Mouse (Mus musculus) liver, embryonic 11.5 days (tissue): ENCODE measurements around the gene Nip7. TPM values are rescaled to one million over a fixed set of nuclear protein-coding genes. Genes with fewer than 3 reads are reported as not detected.

ENCODE experiments used
- ATAC-seq: fragments of 200-750 bp; cut with Nextera tagmentation; replicated peaks from 2 replicates; pipeline ENCODE4 v1.8.0; 2017; ENCODE audit warnings: moderate number of reproducible peaks, mild to moderate bottlenecking, moderate TSS enrichment, moderate library complexity; ENCODE audit not compliant: low FRiP score
- DNase-seq: peaks from one replicate; pipeline ENCODE4 v3.0.0-alpha.2; 2017; ENCODE audit warnings: low spot score
- H3K27ac ChIP-seq: fragments of 300-500 bp; sonication (generic); 2 replicates; pipeline ENCODE4 v1.5.1; 2014; ENCODE audit warnings: mild to moderate bottlenecking, low read depth, low read length, control low read depth
- H3K27me3 ChIP-seq: fragments of 300-500 bp; sonication (generic); replicated peaks from 2 replicates; pipeline ENCODE4 v1.6.1; 2014; ENCODE audit warnings: low read length, mixed read lengths; ENCODE audit not compliant: control insufficient read depth, insufficient read depth
- H3K36me3 ChIP-seq: fragments of 300-500 bp; sonication (generic); 2 replicates; pipeline ENCODE4 v1.6.1; 2014; ENCODE audit warnings: mild to moderate bottlenecking, low read length, moderate library complexity, mixed read lengths; ENCODE audit not compliant: control insufficient read depth, insufficient read depth
- H3K4me1 ChIP-seq: fragments of 300-500 bp; sonication (generic); replicated peaks from 2 replicates; pipeline ENCODE4 v1.6.1; 2014; ENCODE audit warnings: low read length, mixed read lengths; ENCODE audit not compliant: control insufficient read depth, insufficient read depth
- H3K4me2 ChIP-seq: fragments of 300-500 bp; sonication (generic); 2 replicates; pipeline ENCODE4 v1.6.1; 2014; ENCODE audit warnings: mild to moderate bottlenecking, control low read depth, moderate library complexity
- H3K4me3 ChIP-seq: fragments of 300-500 bp; sonication (generic); 2 replicates; pipeline ENCODE4 v1.5.1; 2014; ENCODE audit warnings: low read depth, low read length, control low read depth
- H3K9ac ChIP-seq: fragments of 300-500 bp; sonication (generic); 2 replicates; pipeline ENCODE4 v1.6.1; 2014; ENCODE audit warnings: low read depth, low read length, control low read depth
- H3K9me3 ChIP-seq: fragments of 300-500 bp; sonication (generic); 2 replicates; pipeline ENCODE4 v1.6.1; 2016; ENCODE audit warnings: low read length, inconsistent platforms, mixed read lengths; ENCODE audit not compliant: control insufficient read depth
- WGBS: fragments of 180-500 bp; shearing (Covaris S2); extraction: QIAGEN DNeasy Blood & Tissue Kit; methylation state at CpG from one replicate; pipeline ENCODE4 v1.1.7; 2014; 5-methylcytosine and 5-hydroxymethylcytosine counted together
- polyA plus RNA-seq: library from polyadenylated mRNA; unstranded; fragments of >200 nt; fragmentation: Nextera tagmentation; extraction: Ambion mirVana; gene quantifications from 2 replicates; pipeline ENCODE4 v1.2.1, GENCODE M21; 2014

The Nip7 gene
- polyA plus RNA-seq, 1 experiment from 2014 or later = 132 TPM

- Histone ChIP-seq H3K27me3 (no peaks in the 10 kb centered on the region), H3K9ac (peak overlapping the region; percentile 85; the same call in 1 of the 2 replicates), H3K27ac (no peak overlapping the region; the same call in 1 of the 2 replicates), H3K4me3 (peak overlapping the region; percentile 70), H3K36me3 (peaks cover 63% of the 10 kb centered on the region), H3K4me1 (peaks cover 9% of the 10 kb centered on the region; the same call in 1 of the 2 replicates), H3K4me2 (peak overlapping the region; percentile 92), H3K9me3 (no peaks in the 10 kb centered on the region)
- WGBS = 86% methylated on average over 4 of the region's 4 CpGs
- DNase-seq = no peak
- ATAC-seq = no peak
Measured at GRCm38 (mm10) chr8:107049480-107049879, 7.2 kb upstream of the Nip7 start.

- Histone ChIP-seq H3K27ac (no peak overlapping the region), H3K4me1 (peaks cover 14% of the 10 kb centered on the region), H3K9ac (no peak overlapping the region), H3K4me3 (no peak overlapping the region), H3K36me3 (peaks cover 48% of the 10 kb centered on the region), H3K4me2 (no peak overlapping the region), H3K9me3 (no peaks in the 10 kb centered on the region), H3K27me3 (no peaks in the 10 kb centered on the region)
- ATAC-seq = no peak
- 92% methylated on average over 8 of the region's 8 CpGs for WGBS
- DNase-seq = no peak
Measured at GRCm38 (mm10) chr8:107052046-107052445, 4.6 kb upstream of the Nip7 start.

DNA sequence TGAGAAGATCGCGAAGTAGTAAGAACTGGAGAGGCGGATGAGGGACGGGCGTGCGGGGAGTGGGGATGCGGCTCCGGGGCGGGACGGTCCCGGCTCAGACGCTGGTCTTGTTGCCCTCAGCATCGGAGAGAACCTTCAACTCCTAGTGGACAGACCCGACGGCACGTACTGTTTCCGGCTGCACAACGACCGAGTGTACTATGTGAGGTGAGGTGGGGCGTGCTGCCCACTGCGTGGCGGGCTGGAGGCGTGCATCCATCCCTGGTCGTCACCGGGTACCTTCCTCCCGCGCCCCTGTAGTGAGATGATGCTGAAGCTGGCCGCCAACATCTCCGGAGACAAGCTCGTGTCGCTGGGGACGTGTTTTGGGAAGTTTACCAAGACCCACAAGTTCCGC, 294 bp downstream of the Nip7 start:
- Histone ChIP-seq H3K4me2 (peak overlapping the region; percentile 72), H3K27ac (peak overlapping the region; percentile 46), H3K4me1 (peaks cover 11% of the 10 kb centered on the region), H3K9me3 (no peaks in the 10 kb centered on the region), H3K27me3 (no peaks in the 10 kb centered on the region), H3K36me3 (peaks cover 35% of the 10 kb centered on the region), H3K4me3 (peak overlapping the region; percentile 98), H3K9ac (peak overlapping the region; percentile 93)
- ATAC-seq (peak; percentile 56), DNase-seq (no peak)
- WGBS = under 1% methylated on average over 33 of the region's 33 CpGs

- peaks cover 9% of the 10 kb centered on the region; the same call in 1 of the 2 replicates for H3K36me3 ChIP-seq
- no peaks in the 10 kb centered on the region for H3K9me3 ChIP-seq
- H3K4me2 ChIP-seq = no peak overlapping the region
- no peak overlapping the region for H3K4me3 ChIP-seq
- H3K4me1 ChIP-seq = peaks cover under 1% of the 10 kb centered on the region
- H3K27me3 ChIP-seq = no peaks in the 10 kb centered on the region
- 86% methylated on average over 1 of the region's 1 CpGs for WGBS
- no peak overlapping the region for H3K27ac ChIP-seq
- ATAC-seq = no peak
- no peak overlapping the region for H3K9ac ChIP-seq
- no peak for DNase-seq
Measured at GRCm38 (mm10) chr8:107062613-107063012, 5.9 kb downstream of the Nip7 start.

GRCm38 (mm10) chr8:107065511-107066496, 9.1 kb downstream of the Nip7 start, which contains the start of gene Tmed6:
TSS of gene Tmed6 (minus strand) at chr8:107065644.
- Histone ChIP-seq H3K27ac (no peak within 1 kb of the TSS), H3K4me3 (no peak within 1 kb of the TSS), H3K9me3 (no peaks in the 10 kb centered on the region), H3K9ac (no peak within 1 kb of the TSS), H3K4me1 (no peaks in the 10 kb centered on the region), H3K27me3 (no peaks in the 10 kb centered on the region), H3K4me2 (no peak within 1 kb of the TSS), H3K36me3 (peaks cover 4% of the 10 kb centered on the region)
- peak; percentile 87 for ATAC-seq
- no peak for DNase-seq
- 48% methylated on average over 17 of the region's 17 CpGs for WGBS

- H3K4me2 ChIP-seq = no peak overlapping the region
- no peak overlapping the region for H3K9ac ChIP-seq
- peaks cover 25% of the 10 kb centered on the region for H3K36me3 ChIP-seq
- no peaks in the 10 kb centered on the region for H3K27me3 ChIP-seq
- DNase-seq (no peak), ATAC-seq (no peak)
- no peak overlapping the region for H3K27ac ChIP-seq
- H3K9me3 ChIP-seq = no peaks in the 10 kb centered on the region
- 78% methylated on average over 4 of the region's 4 CpGs for WGBS
- no peak overlapping the region for H3K4me3 ChIP-seq
- H3K4me1 ChIP-seq = no peaks in the 10 kb centered on the region
Measured at GRCm38 (mm10) chr8:107073706-107074105, 17.0 kb downstream of the Nip7 start.

DNA sequence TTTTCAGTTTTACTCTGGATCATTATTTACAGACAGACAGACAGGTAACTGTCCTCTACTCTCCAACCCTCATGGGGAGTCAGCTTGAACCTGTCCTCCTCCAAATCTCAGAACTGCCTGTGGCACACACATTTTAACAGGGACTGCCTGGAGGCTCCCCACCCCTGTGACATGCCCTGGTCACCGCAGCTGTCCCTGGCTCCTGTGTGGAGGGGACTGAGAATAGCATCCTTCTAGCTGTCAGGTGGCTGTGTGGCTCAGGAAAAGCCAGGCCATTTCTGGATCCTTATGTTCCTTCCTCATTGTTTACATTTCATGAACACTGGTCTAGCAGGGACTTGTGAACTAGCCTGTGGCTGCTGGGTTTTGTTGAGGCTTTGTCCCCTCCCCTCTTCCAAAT, 17.5 kb downstream of the Nip7 start:
- H3K4me2 ChIP-seq = no peak overlapping the region
- H3K4me3 ChIP-seq = no peak overlapping the region
- WGBS = 75% methylated on average over 1 of the region's 1 CpGs
- no peaks in the 10 kb centered on the region for H3K4me1 ChIP-seq
- DNase-seq (no peak), ATAC-seq (no peak)
- H3K27me3 ChIP-seq = no peaks in the 10 kb centered on the region
- H3K9me3 ChIP-seq = no peaks in the 10 kb centered on the region
- H3K36me3 ChIP-seq = peaks cover 25% of the 10 kb centered on the region
- no peak overlapping the region for H3K9ac ChIP-seq
- no peak overlapping the region for H3K27ac ChIP-seq

DNA sequence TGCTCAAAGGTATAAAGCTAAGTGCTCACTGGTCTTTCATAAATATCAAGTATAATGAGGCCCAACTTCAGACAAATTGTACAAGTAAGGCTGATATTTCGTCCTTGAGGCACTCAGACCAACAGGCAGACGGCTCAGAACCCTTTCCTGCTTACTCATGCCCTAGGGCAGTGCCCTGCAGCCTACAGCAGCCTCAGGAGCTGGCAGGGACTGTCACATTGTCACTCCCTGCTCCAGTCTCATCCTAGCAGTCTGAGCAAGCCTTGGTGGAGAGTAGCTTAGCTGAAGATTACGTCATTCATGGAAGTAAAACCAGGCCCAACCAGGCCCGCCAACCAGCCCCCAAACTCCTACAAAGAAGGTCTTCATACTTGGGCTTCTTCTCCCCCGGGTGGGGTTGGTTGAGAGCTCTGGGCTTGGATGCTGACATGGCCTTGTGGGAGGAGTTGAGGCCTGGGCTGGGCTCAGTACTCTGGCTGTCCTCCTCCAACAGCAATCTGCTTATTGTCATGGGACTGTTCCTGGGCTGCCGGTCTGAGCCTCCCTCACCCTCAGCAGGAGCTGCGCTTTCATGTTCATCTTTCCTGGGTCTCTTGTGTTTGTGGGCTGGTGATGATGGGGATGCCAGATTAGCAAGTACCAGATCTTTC, 19.7 kb downstream of the Nip7 start:
- Histone ChIP-seq H3K9ac (no peak overlapping the region), H3K36me3 (peaks cover 32% of the 10 kb centered on the region), H3K27ac (no peak overlapping the region), H3K27me3 (no peaks in the 10 kb centered on the region), H3K4me2 (no peak overlapping the region), H3K4me3 (no peak overlapping the region), H3K4me1 (no peaks in the 10 kb centered on the region), H3K9me3 (no peaks in the 10 kb centered on the region)
- WGBS = 80% methylated on average over 7 of the region's 7 CpGs
- ATAC-seq = no peak
- DNase-seq = no peak
